Mouse (Mus musculus) megakaryocyte, embryonic 14.5 days (primary cell): ENCODE results near the gene Trpv1. TPM values are rescaled to one million over a fixed set of nuclear protein-coding genes. Genes with fewer than 3 reads are reported as not detected.
A peak's percentile ranks its signal among the peaks of the same experiment; 100 is the strongest.

Experiments used
- H3K27me3 ChIP-seq: replicated peaks from 2 replicates; pipeline ENCODE3; 2012; ENCODE audit warnings: inconsistent platforms
- H3K36me3 ChIP-seq: replicated peaks from 2 replicates; pipeline ENCODE3; 2012; ENCODE audit warnings: low read length, inconsistent platforms, mixed read lengths
- H3K4me1 ChIP-seq: 2 replicates; pipeline ENCODE4 v1.6.1; 2012; ENCODE audit warnings: inconsistent platforms
- H3K4me3 ChIP-seq: replicated peaks from 2 replicates; pipeline ENCODE3; 2012; ENCODE audit warnings: moderate library complexity, mild to moderate bottlenecking, inconsistent platforms
- H3K9me3 ChIP-seq: 2 replicates; pipeline ENCODE4 v1.6.1; 2012; ENCODE audit warnings: inconsistent platforms
- FLI1 ChIP-seq: IDR thresholded peaks from 2 replicates; pipeline ENCODE4 v1.6.1; 2012; ENCODE audit warnings: low read length, inconsistent platforms, mixed read lengths
- GATA1 ChIP-seq: IDR thresholded peaks from 3 replicates; pipeline ENCODE4 v1.6.1; 2012; ENCODE audit warnings: mixed read lengths, low read length, inconsistent platforms, borderline replicate concordance
- polyA plus RNA-seq: library from polyadenylated mRNA; stranded (reverse); fragments of >175 nt; gene quantifications from 2 replicates; pipeline ENCODE4 v1.2.3, GENCODE M21; 2012; ENCODE audit warnings: low replicate concordance; ENCODE audit not compliant: insufficient read depth

The Trpv1 gene
- polyA plus RNA-seq, 1 experiment, result not detected

GRCm38 (mm10) chr11:73201597-73201996 lies 32.5 kb upstream of the Trpv1 start:
- Histone ChIP-seq H3K4me1 (peaks cover 53% of the 10 kb centered on the region), H3K9me3 (no peaks in the 10 kb centered on the region), H3K4me3 (peak overlapping the region; percentile 42), H3K36me3 (peaks cover 32% of the 10 kb centered on the region), H3K27me3 (no peaks in the 10 kb centered on the region)
- no peak for TF ChIP-seq GATA1
- no peak for TF ChIP-seq FLI1

GRCm38 (mm10) chr11:73203895-73204294 lies 30.2 kb upstream of the Trpv1 start:
- H3K36me3 ChIP-seq, result peaks cover 47% of the 10 kb centered on the region
- no peak overlapping the region for H3K4me3 ChIP-seq
- H3K4me1 ChIP-seq, result peaks cover 31% of the 10 kb centered on the region
- TF ChIP-seq GATA1 (no peak), FLI1 (no peak)
- no peaks in the 10 kb centered on the region for H3K9me3 ChIP-seq
- H3K27me3 ChIP-seq, result no peaks in the 10 kb centered on the region

GRCm38 (mm10) chr11:73205194-73205593 lies 28.9 kb upstream of the Trpv1 start:
- no peaks in the 10 kb centered on the region for H3K27me3 ChIP-seq
- no peak overlapping the region for H3K4me3 ChIP-seq
- H3K9me3 ChIP-seq, result no peaks in the 10 kb centered on the region
- peaks cover 54% of the 10 kb centered on the region for H3K36me3 ChIP-seq
- TF ChIP-seq GATA1 (no peak), FLI1 (no peak)
- peaks cover 28% of the 10 kb centered on the region for H3K4me1 ChIP-seq

GRCm38 (mm10) chr11:73207621-73208020 lies 26.5 kb upstream of the Trpv1 start:
- H3K4me1 ChIP-seq, result peaks cover 9% of the 10 kb centered on the region

GRCm38 (mm10) chr11:73213956-73214355 lies 20.1 kb upstream of the Trpv1 start:
- Histone ChIP-seq H3K36me3 (peaks cover 71% of the 10 kb centered on the region), H3K4me3 (no peak overlapping the region), H3K9me3 (no peaks in the 10 kb centered on the region), H3K27me3 (no peaks in the 10 kb centered on the region), H3K4me1 (peaks cover 12% of the 10 kb centered on the region)
- TF ChIP-seq GATA1 (no peak), FLI1 (no peak)

More at GRCm38 (mm10) chr11:73207621-73208020, 26.5 kb upstream of the Trpv1 start:
- Histone ChIP-seq H3K36me3 (peaks cover 65% of the 10 kb centered on the region), H3K27me3 (no peaks in the 10 kb centered on the region), H3K4me3 (no peak overlapping the region), H3K9me3 (no peaks in the 10 kb centered on the region)
- TF ChIP-seq GATA1, result no peak
- no peak for TF ChIP-seq FLI1

- Histone ChIP-seq H3K9me3 (no peaks in the 10 kb centered on the region), H3K27me3 (no peaks in the 10 kb centered on the region), H3K4me3 (no peak overlapping the region), H3K4me1 (peaks cover 4% of the 10 kb centered on the region; the same call in 1 of the 2 replicates), H3K36me3 (peaks cover 70% of the 10 kb centered on the region)
- TF ChIP-seq GATA1 (no peak), FLI1 (no peak)
Observed at GRCm38 (mm10) chr11:73219671-73220070, 14.4 kb upstream of the Trpv1 start.

- TF ChIP-seq FLI1 (no peak), GATA1 (no peak)
- no peak overlapping the region for H3K4me3 ChIP-seq
- no peaks in the 10 kb centered on the region for H3K9me3 ChIP-seq
- peaks cover 4% of the 10 kb centered on the region; the same call in 1 of the 2 replicates for H3K4me1 ChIP-seq
- peaks cover 61% of the 10 kb centered on the region for H3K36me3 ChIP-seq
- peaks cover 1% of the 10 kb centered on the region for H3K27me3 ChIP-seq
Observed at GRCm38 (mm10) chr11:73220651-73221050, 13.4 kb upstream of the Trpv1 start.

GRCm38 (mm10) chr11:73222846-73223245 lies 11.2 kb upstream of the Trpv1 start:
- no peak for TF ChIP-seq FLI1
- TF ChIP-seq GATA1, result no peak
- H3K27me3 ChIP-seq, result peaks cover 9% of the 10 kb centered on the region
- H3K36me3 ChIP-seq, result peaks cover 45% of the 10 kb centered on the region
- no peaks in the 10 kb centered on the region for H3K9me3 ChIP-seq
- H3K4me1 ChIP-seq, result peaks cover 4% of the 10 kb centered on the region; the same call in 1 of the 2 replicates
- no peak overlapping the region for H3K4me3 ChIP-seq

GRCm38 (mm10) chr11:73223966-73224365 lies 10.1 kb upstream of the Trpv1 start:
- Histone ChIP-seq H3K27me3 (peaks cover 12% of the 10 kb centered on the region), H3K4me1 (peaks cover 4% of the 10 kb centered on the region; the same call in 1 of the 2 replicates), H3K4me3 (no peak overlapping the region), H3K36me3 (peaks cover 34% of the 10 kb centered on the region), H3K9me3 (no peaks in the 10 kb centered on the region)
- no peak for TF ChIP-seq GATA1
- TF ChIP-seq FLI1, result no peak

- Histone ChIP-seq H3K36me3 (peaks cover 21% of the 10 kb centered on the region), H3K4me3 (no peak overlapping the region), H3K4me1 (peaks cover 6% of the 10 kb centered on the region; the same call in 1 of the 2 replicates), H3K9me3 (no peaks in the 10 kb centered on the region), H3K27me3 (peaks cover 16% of the 10 kb centered on the region)
- no peak for TF ChIP-seq GATA1
Observed at GRCm38 (mm10) chr11:73225856-73226255, 8.2 kb upstream of the Trpv1 start.

- Histone ChIP-seq H3K4me3 (no peak overlapping the region), H3K27me3 (peaks cover 40% of the 10 kb centered on the region), H3K4me1 (peaks cover 12% of the 10 kb centered on the region), H3K36me3 (peaks cover 3% of the 10 kb centered on the region), H3K9me3 (no peaks in the 10 kb centered on the region)
- no peak for TF ChIP-seq FLI1
- TF ChIP-seq GATA1, result no peak
Observed at GRCm38 (mm10) chr11:73228881-73229280, 5.2 kb upstream of the Trpv1 start.
